Mouse (Mus musculus): Measurements from ENCODE around the gene Glmp. TPM values are rescaled to one million over a fixed set of nuclear protein-coding genes. Genes with fewer than 3 reads are reported as not detected.
"Not testable (repeated sequence)": the region's sequence is repeated elsewhere in the genome, so short reads cannot be mapped to it uniquely, and the experiment has no call there.

Gene Glmp
- total RNA-seq, 2 experiments from 2014 or later: 183 to 220 TPM

- DNase-seq (ENCODE audit: low spot score in 2 of 2): peak in 1 of 2 experiments; percentile 33
These were observed 10.7 kb downstream of the Glmp start for GRCm38 (mm10) chr3:88335436-88336053.

DNA sequence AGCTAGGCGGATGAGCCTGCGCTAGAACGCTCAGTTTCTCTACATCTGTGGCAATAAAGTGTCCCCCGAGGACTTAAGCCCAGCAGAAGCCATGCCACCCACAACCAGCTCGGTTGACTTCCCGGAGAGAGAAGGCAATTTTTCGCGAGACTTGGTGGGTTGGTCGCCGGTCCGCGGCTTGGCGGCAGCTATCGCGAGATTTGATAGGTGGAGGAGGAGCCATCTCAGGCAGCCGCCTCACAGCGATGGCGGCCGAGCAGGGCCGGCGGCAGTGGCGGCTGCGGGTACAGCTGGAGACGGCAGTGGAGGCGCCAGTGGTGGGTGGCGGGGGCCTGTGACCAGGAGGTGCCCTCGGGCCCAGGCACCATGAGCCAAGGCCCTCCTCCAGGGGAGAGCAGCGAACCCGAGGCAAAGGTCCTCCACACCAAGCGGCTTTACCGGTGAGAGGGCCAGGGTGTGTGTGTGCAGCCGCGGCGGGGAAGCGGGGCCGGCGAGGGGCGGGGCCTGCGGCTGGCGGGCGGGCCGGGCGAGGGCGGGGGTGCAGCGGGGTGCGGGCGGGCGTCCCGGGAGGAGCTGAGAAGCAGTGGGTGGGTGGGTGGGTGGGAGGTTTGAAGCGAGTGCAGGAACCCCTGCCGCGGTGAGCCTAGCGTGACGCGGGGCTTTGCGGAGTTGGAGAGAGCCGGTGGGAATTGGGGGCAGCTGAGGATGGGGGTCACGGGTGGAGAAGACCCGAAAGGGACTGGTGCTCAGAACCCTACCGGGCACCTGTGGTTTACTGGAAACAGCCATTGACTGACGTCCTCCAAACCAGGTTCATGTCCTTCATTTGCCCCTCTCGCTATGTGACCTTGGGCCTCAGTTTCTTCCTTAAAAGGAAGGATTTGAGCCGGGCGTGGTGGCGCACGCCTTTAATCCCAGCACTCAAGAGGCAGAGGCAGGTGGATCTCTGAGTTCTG, 11.5 kb downstream of the Glmp start, which contains the start of the genes Tmem79 and Smg5:
Gene Tmem79 (minus strand): TSS at position 91 of the 956 bp plus-strand sequence.
Gene Smg5 (plus strand): TSS at position 203 of the 956 bp plus-strand sequence.
- DNase-seq (ENCODE audit: low spot score in 2 of 2): peak; percentile 93 to 97

- no peak for DNase-seq (ENCODE audit: low spot score in 2 of 2)
These were observed 12.7 kb downstream of the Glmp start for GRCm38 (mm10) chr3:88337367-88338020.

DNA sequence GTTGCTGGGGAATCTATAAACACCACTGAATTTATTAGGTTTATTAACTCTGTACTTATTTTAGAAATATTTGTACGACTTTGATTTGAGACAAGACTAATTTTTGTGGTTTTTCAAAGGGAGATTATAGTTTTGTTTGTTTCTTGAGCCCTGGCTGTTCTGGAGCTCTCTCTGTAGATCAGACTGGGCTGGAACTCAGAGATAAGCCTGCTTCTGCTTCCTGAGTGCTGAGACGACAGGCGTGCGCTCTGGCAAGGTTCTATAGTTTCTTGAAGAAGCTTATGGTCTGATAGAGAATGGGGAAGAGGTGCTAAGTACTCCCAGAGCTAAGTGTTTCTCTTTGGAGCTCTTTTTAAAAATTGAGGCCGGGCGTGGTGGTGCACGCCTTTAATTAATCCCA, 13.5 kb downstream of the Glmp start:
- no peak for DNase-seq (ENCODE audit: low spot score in 2 of 2)

DNA sequence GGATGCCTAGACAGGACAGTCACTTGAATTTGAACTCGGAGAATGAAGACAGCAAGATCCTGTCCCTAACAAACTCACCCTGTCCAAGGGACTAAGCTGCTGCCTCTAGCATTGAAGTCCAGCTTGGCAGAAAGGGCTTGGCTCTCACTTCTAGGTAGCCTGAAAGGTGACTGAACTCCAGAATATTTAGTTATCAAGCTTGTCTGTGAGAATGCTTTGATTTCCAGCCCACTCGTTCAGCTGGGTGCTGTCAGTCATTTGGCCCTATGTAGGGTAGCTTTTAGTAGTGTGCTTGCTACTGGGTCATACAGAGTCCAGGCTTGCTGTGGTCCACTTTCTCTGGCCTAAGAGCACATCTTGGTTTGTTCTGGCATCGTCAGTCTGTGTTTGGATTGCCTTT, 14.2 kb downstream of the Glmp start:
- DNase-seq (ENCODE audit: low spot score in 2 of 2): no peak

DNA sequence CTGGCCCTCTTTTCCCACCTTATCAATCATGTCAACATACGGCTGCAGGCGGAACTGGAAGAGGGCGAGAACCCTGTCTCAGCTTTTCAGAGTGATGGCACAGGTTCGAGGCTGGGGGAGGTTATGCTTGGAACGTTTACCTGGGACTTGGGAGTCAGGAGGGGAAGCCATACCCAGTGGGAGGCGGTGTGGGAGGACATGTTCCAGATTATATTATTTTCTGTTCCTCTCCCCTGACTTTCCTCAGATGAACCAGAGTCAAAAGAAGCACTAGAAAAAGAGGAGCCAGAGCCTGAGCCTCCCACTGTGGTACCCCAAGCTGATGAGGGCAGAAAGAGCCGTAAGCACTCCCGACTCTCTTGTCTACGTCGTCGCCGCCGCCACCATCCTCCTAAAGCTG, 25.9 kb downstream of the Glmp start:
- DNase-seq (ENCODE audit: low spot score in 2 of 2): no peak

DNA sequence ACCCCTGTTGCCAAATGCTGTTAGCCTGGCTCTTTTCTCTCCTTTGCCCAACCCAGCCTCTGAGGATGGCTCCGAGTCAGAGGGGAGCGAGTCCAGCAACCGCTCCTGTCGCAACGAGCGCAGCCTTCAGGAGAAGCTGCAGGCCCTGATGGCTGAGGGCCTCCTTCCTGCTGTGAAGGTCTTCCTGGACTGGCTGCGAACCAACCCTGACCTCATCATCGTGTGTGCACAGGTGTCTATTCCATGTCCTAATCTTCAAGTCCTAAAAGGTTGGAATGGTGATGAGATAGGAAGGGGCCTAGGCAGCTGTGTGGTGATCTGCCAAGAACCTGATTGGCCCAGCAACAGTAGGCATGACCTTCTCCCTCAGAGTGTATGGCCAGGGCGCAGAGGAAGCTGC, 28.1 kb downstream of the Glmp start:
- DNase-seq (ENCODE audit: low spot score in 2 of 2): no peak

GRCm38 (mm10) chr3:88354396-88355165, 29.8 kb downstream of the Glmp start:
- peak in 1 of 2 experiments; percentile 25 for DNase-seq (ENCODE audit: low spot score in 2 of 2)

- no peak for DNase-seq (ENCODE audit: low spot score in 2 of 2)
These were observed 34.8 kb downstream of the Glmp start for GRCm38 (mm10) chr3:88359584-88359983.

DNA sequence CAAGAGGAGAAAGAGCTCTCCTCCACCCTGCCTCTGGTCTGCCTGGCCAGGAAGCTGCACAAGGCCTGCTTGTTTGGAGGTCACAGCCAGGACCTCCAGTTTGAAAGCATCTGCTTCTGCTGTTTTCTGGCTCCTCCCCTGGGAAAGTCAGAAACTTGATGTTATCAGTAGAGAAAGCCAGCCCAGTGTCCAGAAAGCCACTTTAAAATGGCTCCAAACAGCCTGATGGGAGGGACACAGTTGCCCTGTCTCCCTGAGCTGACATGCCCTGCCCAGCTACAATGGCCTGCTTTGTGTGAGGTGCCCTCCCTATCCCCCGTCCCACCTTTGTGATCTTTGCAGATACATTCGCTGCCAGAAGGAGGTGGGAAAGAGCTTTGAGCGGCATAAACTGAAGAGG, 35.2 kb downstream of the Glmp start:
- no peak for DNase-seq (ENCODE audit: low spot score in 2 of 2)

- DNase-seq (ENCODE audit: low spot score in 2 of 2): no peak
These were observed 36.3 kb downstream of the Glmp start for GRCm38 (mm10) chr3:88361096-88361495.

- no peak for DNase-seq (ENCODE audit: low spot score in 2 of 2)
These were observed 36.9 kb downstream of the Glmp start for GRCm38 (mm10) chr3:88361612-88362313.

DNA sequence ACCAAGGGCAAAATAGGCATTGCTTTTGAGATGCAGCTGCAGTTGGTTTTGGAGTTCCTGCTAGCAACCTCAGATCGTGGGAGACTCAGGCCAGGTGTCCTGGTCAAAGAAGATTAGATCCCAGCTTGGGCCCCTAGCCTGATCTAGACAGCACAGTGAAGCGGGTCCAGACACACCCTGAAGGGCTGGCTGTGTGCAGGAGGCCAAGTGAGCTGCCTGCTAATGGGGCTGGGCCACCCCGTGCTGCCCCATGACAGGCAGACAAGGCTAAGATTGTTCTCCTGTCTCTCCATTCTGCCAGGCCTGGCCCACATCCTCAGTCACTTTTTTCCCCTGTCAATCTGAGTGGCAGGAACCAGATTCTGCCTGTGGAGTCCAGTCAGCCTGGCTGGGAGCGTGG, 38.9 kb downstream of the Glmp start:
- DNase-seq (ENCODE audit: low spot score in 2 of 2): no peak

DNA sequence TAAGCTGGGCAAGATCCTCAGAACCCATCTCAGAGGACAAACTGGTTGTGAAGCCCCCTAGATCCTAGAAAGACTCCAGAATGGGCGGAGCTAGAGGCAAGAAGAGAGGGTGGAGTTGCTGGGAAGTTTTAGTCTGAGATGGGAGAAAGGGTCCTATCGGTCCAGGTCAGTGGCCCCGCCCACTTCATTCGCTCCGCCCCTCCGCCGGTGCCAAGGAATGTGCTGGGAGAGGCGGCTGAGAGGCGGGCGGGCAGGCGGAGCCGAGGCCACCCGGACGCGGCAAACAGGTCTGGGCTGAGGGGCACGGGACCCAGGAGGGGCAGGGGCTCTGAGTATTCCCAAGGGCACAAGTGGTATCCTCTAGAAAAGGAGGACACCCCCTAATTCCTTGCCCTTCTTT, 39.5 kb downstream of the Glmp start, which contains the start of gene Paqr6:
Gene Paqr6 (plus strand): TSS at position 248 of the 400 bp plus-strand sequence.
- DNase-seq (ENCODE audit: low spot score in 2 of 2): peak; percentile 46 to 59

GRCm38 (mm10) chr3:88365705-88366361, 41.0 kb downstream of the Glmp start:
- DNase-seq (ENCODE audit: low spot score in 2 of 2): no peak

DNA sequence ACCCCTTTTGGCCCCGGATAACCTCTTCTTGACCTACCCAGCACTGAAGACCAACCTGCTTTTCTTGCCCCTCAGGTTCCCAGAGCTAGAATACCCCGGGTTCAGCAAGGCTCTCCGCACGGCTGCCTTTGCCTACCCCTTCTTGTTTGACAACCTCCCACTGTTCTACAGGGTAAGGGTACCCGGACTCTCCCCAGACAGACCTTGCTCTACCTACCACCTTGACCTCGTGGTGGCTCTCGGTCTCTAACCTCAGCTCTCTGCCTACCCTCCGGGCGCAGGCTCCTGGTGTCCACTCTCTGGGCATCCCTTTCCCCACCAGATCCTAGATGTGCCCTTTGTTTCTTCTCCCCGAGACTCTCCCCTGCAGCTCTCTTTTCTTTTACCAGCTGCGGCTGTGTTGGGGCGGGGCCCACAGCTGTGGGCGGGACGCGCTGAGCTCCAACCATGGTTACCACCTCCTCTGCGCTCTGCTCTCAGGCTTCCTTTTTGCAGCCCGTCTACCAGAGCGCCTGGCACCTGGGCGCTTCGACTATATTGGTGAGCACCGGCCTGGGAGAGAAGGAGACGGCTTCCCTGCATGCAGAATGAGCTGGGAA, 42.1 kb downstream of the Glmp start:
- not testable (repeated sequence) for DNase-seq (ENCODE audit: low spot score in 2 of 2)

DNA sequence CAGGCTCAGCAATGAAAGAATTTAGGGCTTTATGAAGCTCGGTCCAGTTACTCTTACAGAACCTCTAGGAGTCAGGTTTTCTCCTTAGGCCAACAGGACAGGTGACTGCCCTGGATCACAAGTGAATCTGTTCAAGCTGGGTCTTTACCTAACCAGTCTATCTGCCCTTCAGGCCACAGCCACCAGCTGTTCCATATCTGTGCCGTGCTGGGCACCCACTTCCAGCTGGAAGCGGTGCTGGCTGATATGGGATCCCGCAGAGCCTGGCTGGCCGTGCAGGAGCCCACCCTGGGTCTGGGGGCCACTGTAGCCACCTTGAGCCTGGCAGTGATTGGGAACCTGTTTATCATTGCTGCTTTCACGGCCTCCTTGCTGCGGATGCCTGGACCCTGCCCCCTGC, 42.7 kb downstream of the Glmp start:
- DNase-seq (ENCODE audit: low spot score in 2 of 2): not testable (repeated sequence)

DNA sequence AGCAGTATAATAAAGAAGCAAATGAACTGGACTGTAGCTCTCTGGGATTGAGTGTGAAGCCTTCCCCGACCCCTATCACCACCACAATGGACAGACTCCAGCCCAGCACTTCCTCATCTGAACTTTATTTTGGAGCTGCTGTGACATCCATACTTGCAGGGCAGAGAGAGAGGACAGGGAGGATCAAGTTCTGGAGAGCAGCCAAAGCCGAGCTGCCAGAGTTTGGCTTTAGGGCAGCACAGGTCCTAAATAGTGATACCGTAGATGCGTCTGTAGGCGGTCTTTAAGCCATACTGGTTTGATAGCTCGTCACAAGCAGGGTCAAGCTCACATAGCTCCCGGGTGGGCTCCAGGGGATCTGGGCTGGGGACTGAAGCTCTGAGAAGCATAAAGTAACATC, 43.7 kb downstream of the Glmp start:
- DNase-seq (ENCODE audit: low spot score in 2 of 2): not testable (repeated sequence)

GRCm38 (mm10) chr3:88372643-88373042, 47.8 kb downstream of the Glmp start, which contains the start of gene Bglap3:
Gene Bglap3 (minus strand): TSS chr3:88372743.
- DNase-seq (ENCODE audit: low spot score in 2 of 2): not testable (repeated sequence)
